Mouse (Mus musculus) E14TG2a.4 (cell line): ENCODE measurements around the gene Raph1.

Source experiments
- CTCF ChIP-seq: conservative IDR thresholded peaks from 2 replicates; pipeline ENCODE4 v1.5.1; 2014; ENCODE audit warnings: low read length
- NANOG ChIP-seq: IDR thresholded peaks from 2 replicates; pipeline ENCODE4 v1.6.1; 2014; ENCODE audit warnings: borderline replicate concordance, low read length, mixed read lengths
- POU5F1 ChIP-seq: IDR thresholded peaks from 2 replicates; pipeline ENCODE4 v1.6.1; 2014; ENCODE audit warnings: low read length, borderline replicate concordance

GRCm38 (mm10) chr1:60572699-60573098, 5.8 kb upstream of the Raph1 start:
- TF ChIP-seq NANOG, result no peak
- no peak for TF ChIP-seq CTCF
- TF ChIP-seq POU5F1, result no peak
